Mouse (Mus musculus): ENCODE data around the gene Abca17.

Abca17 gene

DNA sequence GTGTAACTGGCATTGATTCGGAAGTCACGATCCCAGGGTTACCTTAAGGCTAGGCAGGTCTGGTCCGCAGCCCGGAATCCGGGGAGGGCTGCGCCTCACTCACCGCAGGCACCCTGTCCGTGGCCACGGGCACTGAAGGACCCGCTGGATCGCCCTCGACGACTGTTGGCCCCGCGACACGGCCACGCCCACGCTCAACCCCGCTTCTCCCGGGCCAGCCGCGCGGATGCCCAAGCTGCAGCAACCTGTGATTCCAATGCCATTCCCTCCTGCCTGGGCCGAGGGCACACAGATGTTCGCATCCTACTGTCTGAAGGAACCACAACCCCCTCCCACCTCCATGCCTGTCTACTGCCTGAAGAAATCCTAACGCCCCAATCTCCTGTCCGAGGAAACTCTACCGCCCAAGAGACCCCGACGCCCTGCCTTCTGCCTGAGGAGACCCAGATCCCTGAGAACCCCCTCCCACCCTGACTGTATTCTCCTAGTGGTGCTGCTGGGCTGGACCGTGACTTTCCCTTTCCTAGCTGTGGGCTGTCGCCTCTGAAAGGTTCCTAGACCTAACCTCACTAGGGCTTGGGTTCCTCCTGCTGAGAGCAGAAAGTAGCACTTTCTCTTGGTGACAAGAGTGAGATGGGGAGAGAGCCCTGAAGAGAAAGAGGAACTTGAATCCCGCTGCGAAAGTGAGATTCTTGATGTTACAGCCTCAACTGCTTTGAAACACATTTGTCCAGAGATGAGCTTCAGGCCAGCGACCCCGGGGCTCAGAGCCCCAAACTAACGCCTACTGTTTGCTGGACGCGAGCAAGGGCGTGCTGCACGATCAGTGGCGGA lies at the start of gene Abca17:
Gene Abca17 (minus strand): TSS at position 143 of the 834 bp plus-strand sequence.
- no peak for DNase-seq (ENCODE audit: low spot score in 2 of 2)

DNA sequence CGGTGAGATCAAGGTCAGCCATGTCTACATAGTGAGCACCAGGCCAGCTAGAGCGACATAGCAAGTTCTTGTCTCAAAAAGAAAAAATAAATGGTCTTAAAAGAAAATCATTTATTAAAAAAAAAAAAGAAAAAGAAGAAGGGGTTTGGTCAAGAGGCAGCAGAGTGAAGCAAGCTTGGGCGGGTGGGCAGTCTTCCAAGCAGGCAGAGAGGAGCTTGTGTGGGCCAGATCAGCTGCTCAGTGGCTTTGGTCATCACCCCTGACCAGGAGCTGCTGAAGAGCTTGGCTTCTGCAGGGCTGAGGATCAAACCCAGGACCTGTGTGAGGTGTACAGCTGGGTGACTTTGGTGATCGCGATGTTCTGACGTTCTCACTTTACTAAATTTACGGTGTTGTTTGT lies 43.6 kb upstream of the Abca17 start:
- DNase-seq (ENCODE audit: low spot score in 2 of 2) = no peak

DNA sequence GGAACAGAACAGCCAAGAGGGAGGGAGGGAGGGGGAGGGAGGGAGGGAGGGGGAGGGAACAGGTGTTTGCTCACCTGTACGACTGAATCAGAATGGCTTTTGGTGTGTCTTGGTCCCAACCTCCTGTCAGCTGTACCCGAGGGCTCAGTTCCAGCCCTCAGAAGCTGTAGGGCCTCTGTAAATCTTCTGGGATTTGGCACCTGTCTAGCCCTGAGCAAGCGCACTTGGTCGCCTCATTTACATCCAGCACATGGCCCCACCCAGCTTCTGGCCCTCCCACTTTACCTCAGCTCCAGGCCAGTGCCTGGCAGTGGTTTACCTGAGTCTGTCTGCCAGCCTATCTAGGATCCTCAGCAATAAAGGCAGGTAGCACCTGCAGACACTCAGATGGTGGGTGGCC lies 42.7 kb upstream of the Abca17 start:
- DNase-seq (ENCODE audit: low spot score in 2 of 2) = no peak

DNA sequence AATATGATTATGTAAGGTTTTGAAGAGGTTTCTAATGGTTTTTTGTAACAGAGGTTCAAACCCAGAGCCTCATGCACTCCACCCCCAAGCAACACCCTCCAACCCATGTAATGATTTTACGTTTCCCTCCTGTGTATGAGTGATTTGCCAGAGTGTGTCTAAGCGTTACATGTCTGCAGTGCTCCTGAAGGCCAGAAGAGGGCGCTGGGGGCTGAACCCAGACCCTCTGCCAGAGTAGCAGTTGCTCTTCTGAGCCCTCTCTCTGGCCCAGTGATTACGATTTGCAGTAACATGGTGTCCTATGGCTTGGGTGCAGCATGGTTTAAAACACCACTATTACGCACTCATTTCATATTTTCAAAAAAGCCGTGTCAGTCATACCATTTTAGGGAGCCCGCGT lies 40.3 kb upstream of the Abca17 start:
- no peak for DNase-seq (ENCODE audit: low spot score in 2 of 2)

DNA sequence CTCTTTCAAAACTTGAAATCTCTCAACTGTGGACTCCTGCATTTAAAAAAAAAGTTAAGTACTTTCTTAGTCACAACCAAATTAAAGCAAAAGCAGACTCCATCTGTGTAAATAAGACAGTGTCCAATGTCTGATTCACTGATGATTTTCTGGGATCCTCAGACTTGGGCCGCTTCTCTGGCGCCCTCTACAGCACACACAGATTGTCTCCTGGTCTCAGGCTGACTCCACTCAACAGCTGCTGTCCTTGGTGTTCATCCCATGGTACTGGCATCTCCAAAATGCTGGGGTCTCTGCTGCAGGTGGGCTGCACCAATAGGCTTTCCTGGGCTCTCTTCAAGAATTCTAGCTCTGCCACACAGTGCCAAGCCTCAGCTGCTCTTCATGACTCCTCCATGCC lies 39.0 kb upstream of the Abca17 start:
- peak in 1 of 2 experiments; percentile 36 for DNase-seq (ENCODE audit: low spot score in 2 of 2)

DNA sequence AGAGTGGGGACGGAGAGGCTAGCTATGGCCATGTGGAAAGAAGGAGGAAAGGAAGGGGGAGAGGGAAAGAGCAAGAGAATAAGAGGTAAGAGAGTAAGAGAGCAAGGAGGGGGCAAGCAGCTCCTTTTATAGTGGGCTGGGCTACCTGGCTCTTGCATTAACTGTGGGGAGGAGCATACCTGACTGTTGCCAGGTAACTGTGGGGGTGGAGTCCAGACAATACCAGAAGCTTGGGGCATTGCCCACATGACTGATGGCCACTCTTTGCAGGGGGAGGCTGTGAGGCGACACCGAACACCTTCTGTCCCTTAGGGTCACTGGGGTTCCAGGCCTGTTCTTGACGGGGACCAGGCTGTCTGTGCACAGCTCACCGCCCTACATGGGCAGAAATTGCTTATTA lies 37.8 kb upstream of the Abca17 start:
- no peak for DNase-seq (ENCODE audit: low spot score in 2 of 2)

DNA sequence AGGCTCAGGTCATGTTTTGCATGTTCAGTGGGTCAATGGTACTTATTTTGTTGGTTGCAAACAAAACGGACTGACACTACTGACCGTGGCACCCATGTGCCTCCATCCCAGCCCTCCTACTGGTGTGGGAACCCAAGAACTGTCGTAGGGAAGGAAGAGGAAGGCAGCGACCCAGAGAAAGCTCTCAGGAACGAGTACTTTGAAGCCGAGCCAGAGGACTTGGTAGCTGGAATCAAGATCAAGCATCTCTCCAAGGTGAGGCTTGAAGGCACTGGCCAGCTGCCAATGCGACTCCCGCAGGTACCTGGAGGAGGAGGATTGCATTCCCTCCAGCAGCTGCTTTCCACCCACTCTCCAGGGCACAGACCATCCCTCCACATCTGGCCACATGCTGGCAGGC lies 32.9 kb upstream of the Abca17 start:
- no peak for DNase-seq (ENCODE audit: low spot score in 2 of 2)

DNA sequence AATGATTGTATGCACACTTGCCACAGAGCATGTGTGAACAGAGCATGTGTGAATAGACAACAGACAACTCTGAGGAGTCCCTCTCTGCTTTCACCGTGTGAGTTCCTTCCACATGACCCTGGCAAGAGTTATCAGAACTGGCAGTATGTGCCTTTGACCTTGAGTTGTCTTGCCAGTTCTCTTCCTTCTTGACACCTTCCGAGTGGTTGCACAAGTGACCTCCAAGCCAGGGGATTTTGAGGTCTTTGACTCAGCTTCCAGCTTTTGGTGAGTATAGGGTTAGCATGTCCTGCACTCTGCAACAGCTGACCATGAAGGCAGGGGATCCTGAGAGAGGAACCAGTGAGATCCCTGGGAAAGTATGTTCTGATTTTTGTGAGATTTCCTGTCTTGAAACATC lies 27.6 kb upstream of the Abca17 start:
- no peak for DNase-seq (ENCODE audit: low spot score in 2 of 2)

DNA sequence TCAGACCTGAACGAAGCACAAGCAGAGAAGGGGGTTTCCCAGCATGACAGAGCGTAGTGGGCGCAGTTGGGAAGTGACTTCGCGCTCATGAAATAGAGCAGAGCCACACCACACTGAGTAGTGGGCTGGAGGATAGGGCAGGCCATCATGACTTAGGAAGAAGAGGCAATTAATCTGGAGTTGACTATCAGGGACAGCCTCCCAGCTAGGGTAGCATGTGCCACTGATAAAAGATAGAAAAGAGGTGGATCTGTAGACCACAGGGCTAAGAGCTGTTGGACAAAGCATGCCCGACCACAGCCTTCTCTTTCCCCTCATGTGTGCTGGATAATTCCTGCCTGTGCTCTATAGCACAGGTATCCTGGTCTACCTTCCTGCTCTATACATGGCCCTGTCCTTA lies 25.0 kb upstream of the Abca17 start:
- DNase-seq (ENCODE audit: low spot score in 2 of 2) = no peak

DNA sequence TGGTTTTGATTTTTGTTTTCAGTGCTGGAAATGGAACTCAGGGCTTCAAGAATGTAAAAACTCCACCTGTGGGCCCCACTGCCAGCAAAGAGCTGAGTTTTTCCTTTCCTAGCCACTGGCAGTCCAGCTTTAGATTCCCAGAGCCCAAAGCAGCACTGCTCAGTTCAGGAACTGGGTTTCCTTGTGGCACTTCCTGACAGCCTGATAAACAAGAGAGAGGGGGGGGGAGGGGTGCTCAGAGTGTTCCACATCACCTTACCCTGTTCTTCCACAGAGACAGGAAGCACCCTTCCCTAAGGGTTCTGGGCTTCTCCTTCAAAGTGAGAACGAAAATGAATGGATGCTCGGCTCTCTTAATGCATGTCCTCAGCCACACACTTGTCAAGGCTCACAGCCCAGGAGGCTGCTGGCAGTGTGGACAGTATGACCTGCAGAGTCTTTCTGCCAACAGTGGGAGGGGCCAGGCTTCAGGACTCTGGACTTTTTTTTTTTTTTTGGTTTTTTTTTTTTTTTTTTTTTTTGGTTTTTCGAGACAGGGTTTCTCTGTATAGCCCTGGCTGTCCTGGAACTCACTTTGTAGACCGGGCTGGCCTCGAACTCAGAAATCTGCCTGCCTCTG lies 24.3 kb upstream of the Abca17 start:
- DNase-seq (ENCODE audit: low spot score in 2 of 2) = no peak

DNA sequence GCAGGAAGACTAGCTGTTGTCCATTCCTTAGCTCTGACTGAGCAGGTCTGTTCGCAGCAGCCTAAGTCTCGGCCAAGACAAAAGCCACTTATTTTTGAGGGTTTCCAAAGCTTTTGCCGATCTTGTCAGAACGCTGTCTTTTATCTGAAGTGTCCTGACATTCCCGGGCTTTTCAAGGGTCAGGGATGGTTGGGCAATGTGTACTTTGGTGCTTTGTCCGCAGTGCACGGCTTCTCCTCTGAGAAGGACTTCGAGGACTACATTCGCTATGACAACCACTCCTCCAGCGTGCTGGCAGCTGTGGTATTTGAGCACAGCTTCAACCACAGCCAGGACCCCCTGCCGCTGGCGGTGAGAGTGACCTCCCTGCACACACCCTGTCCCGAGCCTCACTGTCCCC lies 15.0 kb upstream of the Abca17 start:
- no peak for DNase-seq (ENCODE audit: low spot score in 2 of 2)

DNA sequence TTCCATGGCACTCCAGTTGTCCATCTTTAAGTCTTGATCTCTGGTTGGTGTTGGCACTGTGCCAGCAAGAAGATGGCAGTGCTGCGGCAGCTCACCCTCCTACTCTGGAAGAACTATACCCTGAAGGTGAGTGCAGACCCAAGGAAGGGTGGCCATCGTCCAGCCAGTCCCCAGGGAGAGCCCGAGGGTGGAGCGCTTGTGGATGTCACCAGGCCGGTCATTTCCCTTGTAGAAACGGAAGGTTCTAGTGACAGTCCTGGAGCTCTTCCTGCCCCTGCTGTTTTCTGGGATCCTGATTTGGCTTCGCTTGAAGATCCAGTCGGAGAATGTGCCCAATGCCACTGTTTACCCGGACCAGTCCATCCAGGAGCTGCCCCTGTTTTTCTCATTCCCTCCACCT lies 13.6 kb upstream of the Abca17 start:
- DNase-seq (ENCODE audit: low spot score in 2 of 2) = no peak

DNA sequence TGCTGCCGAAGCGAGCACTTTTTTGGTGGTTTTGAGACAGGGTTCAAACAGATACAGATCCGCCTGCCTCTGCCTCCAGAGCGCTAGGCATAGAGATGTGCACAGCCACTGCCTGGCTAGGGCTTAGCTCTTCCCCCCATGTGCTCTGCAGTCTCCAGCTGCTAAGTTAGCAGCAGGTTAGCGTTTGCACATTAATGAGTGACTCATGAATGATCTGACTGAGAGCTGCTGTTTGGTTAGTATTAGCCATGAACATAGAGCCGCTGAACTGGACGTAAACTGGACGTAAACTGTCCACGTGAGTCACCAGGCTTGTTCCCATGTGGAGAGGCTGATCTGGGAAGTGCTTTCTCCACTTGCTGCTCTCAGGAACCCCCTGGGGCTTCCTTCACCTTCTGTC lies 11.7 kb upstream of the Abca17 start:
- no peak for DNase-seq (ENCODE audit: low spot score in 2 of 2)

DNA sequence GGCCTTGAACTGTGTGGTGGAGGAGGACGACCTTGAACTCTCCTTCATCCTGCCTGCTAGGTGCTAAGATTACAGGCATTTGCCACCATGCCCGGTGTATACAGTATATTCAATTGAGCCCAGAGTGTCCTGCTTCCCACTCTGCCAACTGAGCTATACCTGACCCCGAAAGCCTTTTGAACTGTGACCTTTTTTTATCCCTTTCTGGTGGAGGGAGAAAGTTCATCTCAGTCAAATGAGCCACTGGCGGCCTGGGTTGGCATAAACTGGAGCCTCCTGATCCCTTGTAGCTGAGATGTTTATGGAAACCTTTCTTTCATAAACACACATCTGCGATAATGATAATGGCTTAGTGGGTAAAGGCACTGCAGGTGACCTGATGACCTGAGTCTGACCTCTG lies 10.4 kb upstream of the Abca17 start:
- no peak for DNase-seq (ENCODE audit: low spot score in 2 of 2)

DNA sequence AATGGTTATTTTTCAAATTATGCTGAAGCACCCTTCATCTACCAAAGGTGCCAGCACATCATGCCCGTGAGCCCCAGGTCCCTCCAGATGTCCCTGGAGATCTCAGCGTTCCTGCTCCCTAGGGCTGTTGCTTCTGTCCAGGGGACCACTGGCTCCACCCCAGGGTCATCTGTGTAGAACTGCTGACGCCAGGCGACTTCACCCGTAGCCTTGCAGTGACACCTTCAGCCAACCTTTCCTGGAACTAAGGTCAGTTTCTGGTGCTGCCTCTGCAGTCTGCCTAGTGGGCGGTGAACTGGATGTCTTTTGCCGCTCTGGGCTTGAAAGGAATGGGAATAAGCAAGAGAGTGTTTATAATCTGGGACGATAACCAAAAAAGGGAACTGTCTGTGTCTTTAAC lies 10.0 kb upstream of the Abca17 start:
- DNase-seq (ENCODE audit: low spot score in 2 of 2) = no peak

DNA sequence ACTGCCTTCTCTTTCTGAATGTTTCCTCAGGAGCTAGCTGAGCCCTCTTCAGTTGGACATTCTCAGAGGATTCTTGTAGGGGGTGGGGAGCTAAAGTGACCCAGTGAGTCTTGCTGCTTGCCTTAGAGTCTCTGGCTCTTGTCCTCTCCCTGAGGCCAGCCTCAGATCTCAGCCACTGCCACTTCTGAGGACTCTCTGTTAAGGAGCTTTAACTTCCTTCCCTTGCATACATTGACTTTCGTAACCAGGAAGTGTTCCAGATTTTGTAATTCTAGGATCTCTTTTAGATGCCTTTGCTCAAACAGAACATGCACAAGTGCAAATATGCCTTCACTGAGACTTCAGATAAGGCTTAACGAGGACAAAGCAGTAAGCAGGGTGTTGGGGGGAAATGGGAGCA lies 9.0 kb upstream of the Abca17 start:
- DNase-seq (ENCODE audit: low spot score in 2 of 2) = no peak

DNA sequence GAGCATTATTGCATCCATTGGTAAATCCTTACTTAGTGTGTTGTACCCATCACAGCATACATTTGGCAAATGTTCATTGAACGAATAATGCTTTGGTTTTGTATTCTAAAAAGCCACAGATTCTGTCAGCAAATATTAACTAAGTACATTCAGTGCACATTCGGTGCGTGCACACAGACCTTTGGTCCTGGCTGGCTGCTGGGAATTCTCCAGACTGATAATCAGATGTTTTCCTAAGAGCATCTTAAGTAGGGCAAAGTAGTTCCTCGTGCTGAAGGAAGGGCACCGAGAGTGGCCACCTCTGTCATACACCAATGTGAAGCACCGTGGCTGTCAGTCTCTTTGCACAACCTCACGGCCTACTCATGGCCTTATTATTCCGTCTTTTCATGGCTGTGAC lies 8.1 kb upstream of the Abca17 start:
- no peak for DNase-seq (ENCODE audit: low spot score in 2 of 2)

DNA sequence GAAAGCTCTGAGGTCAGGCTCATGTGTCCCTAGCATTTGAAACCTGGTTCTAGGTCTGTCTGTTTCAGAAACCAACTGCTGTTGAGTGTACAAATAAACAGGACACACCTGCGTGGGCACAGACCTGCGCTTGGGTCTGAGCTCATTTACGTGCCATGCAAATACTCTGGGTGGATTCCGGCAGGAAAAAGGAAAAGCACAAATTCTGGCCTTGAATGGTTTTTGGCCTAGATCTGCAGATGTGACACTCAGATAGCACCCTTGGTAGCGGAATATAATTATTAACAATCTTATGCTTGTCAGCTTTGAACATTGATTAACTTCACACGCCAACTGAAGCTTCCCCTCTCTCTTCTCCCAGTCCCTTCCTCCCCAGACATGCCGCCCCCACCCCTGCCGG lies 4.4 kb upstream of the Abca17 start:
- DNase-seq (ENCODE audit: low spot score in 2 of 2) = no peak

DNA sequence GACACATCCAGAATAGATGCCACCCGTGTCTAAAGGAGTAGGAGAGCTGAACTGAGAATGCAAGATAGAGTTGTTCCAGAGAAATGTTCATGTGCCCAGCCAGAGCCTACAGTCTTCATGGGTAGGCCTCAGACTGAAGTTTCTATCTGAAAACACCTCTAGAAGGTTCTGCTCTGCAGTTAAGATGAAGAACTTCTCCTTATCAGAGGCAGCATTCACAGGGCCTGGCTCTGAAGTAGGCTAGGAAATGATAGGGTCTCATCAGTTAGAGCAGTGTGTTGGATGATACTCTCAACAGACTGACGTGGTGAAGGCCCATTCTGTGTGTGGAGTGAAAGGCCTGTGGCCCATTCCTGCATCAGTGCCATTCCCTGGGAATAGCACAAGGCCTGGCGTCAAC lies 3.1 kb upstream of the Abca17 start:
- DNase-seq (ENCODE audit: low spot score in 2 of 2) = no peak

DNA sequence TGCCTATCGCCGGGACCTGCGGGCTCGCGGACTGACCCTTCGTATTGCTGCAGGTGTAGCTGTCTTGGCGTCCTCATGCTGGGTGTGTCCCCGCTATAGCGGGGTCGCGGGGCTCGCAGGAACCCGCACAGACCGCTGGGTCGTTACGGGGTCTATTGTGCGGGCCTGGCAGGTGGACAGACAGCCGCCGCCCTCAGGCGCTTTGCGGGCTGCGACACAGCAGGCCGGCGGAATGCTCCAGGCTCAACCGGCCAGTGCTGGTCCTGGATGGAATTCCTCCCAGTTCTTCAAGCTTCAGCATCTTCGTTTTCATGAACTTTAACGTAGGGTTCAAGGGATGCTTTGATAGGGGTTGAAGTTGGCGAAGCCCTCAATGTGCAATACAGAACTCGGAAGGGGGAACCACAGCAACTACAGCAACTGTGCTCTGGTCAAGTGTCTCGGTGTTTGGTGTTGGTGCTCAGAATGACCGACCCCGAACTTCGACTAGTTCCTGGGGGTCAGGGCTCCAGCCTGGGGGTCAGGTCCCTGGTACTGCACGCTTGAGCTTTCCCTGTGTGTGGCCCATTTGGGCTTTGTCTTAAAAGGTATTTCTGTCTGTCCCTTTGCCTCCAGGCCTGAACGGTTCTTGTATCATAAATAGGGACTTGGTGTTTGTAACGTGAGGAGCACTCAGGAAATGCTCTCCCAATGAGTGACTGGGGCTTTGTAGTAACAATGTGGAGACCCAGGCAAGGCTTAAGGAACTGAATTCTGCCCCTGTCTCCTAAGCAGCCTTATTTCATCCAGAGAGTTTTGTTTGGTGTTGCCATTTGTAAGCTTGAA lies 1.7 kb upstream of the Abca17 start:
- DNase-seq (ENCODE audit: low spot score in 2 of 2) = no peak

DNA sequence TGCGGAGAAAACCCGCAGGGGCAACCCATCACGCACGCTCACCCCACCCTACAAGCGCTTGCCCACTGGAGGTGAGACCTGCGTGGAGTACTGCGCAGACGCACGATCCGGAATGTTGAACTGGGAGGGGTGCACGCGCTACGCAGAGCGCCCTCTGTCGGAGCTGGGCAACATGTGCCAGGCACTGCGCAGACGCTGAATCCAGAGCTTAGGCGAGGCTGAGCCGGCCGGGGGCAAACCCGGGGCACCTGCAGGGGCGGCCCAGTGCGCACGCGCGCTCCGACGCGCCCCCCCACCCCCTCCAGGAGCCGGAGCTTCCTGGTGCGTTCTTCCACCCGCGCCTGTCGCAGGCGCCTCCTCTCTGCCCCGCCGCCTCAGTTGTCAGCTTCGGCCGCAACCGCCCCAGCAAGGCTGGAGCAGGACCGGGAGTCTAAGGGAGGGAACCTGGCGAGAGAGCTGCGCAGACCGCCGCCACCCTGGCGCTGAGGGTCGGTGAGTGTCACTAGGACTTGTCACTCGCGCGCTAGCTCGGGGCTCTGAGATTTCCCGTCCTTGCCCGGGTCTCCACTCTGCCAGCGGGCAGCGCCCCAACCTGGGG lies 991 bp upstream of the Abca17 start, which contains the start of gene Abca3:
Gene Abca3 (plus strand): TSS at position 191 of the 598 bp plus-strand sequence.
- peak; percentile 93 to 97 for DNase-seq (ENCODE audit: low spot score in 2 of 2)

DNA sequence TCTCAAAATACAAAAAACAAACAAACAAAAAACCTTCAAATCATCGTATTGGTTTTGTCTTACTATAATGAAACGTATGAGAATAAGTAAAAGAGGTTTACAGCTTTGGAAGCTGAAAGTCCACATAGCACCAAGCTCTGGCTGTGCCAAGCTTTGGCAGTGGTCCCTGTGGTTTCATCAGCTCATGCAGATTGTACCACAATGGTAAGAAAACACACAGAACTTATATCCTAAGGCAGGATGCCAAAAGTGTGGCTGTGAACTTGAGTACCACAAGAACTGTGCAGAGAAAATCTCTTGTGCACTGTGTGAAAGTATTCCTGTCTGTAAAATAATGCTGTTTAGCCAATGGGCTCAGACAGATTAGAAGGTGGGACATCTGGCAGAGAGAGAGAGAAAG lies 1.7 kb downstream of the Abca17 start:
- no peak for DNase-seq (ENCODE audit: low spot score in 2 of 2)

Measured in right cerebral cortex, postnatal 36 days (tissue).